Mouse (Mus musculus) cerebellum, postnatal 36 days (tissue): ENCODE results near the gene Krtdap.
"Not testable (repeated sequence)": the region's sequence is repeated elsewhere in the genome, so short reads cannot be mapped to it uniquely, and the experiment has no call there.

Source experiments
- DNase-seq, 2 experiments: peaks; one replicate each; pipeline ENCODE4 v3.0.0; 2021 to 2022; ENCODE audit warnings: mixed read lengths in 2 of 2

The Krtdap gene

GRCm38 (mm10) chr7:30790141-30790540, 2.4 kb downstream of the Krtdap start:
- no peak for DNase-seq

- DNase-seq: no peak
These were observed 4.2 kb downstream of the Krtdap start for GRCm38 (mm10) chr7:30791921-30792320.

- no peak for DNase-seq
These were observed 7.2 kb downstream of the Krtdap start for GRCm38 (mm10) chr7:30794921-30795320.

GRCm38 (mm10) chr7:30796790-30797189, 9.1 kb downstream of the Krtdap start:
- no peak for DNase-seq

- DNase-seq: no peak
These were observed 13.0 kb downstream of the Krtdap start for GRCm38 (mm10) chr7:30800653-30801052.

- no peak for DNase-seq
These were observed 15.6 kb downstream of the Krtdap start for GRCm38 (mm10) chr7:30803256-30803655.

GRCm38 (mm10) chr7:30804026-30804715, 16.5 kb downstream of the Krtdap start:
- no peak for DNase-seq

GRCm38 (mm10) chr7:30805924-30806323, 18.2 kb downstream of the Krtdap start:
- DNase-seq: no peak

- DNase-seq: no peak
These were observed 22.6 kb downstream of the Krtdap start for GRCm38 (mm10) chr7:30810319-30810718.

GRCm38 (mm10) chr7:30811757-30812290, 24.1 kb downstream of the Krtdap start:
- no peak for DNase-seq

GRCm38 (mm10) chr7:30812291-30812807, 24.7 kb downstream of the Krtdap start:
- DNase-seq: no peak

- no peak for DNase-seq
These were observed 32.4 kb downstream of the Krtdap start for GRCm38 (mm10) chr7:30820131-30820530.

GRCm38 (mm10) chr7:30820854-30821445, 33.3 kb downstream of the Krtdap start:
- DNase-seq: no peak

GRCm38 (mm10) chr7:30821532-30821931, 33.8 kb downstream of the Krtdap start:
- no peak for DNase-seq

GRCm38 (mm10) chr7:30823675-30824074, 36.0 kb downstream of the Krtdap start, which contains the start of gene Ffar2:
Ffar2 (minus strand) TSS chr7:30823775.
- no peak for DNase-seq

GRCm38 (mm10) chr7:30824306-30824705, 36.6 kb downstream of the Krtdap start:
- no peak for DNase-seq

GRCm38 (mm10) chr7:30826660-30827059, 39.0 kb downstream of the Krtdap start:
- no peak for DNase-seq

- DNase-seq: not testable (repeated sequence)
These were observed 41.2 kb downstream of the Krtdap start for GRCm38 (mm10) chr7:30828871-30829270.

GRCm38 (mm10) chr7:30829428-30829827, 41.7 kb downstream of the Krtdap start:
- DNase-seq: no peak

GRCm38 (mm10) chr7:30832261-30832660, 44.6 kb downstream of the Krtdap start:
- no peak for DNase-seq

GRCm38 (mm10) chr7:30832684-30833083, 45.0 kb downstream of the Krtdap start:
- not testable (repeated sequence) for DNase-seq

GRCm38 (mm10) chr7:30837277-30837676, 49.6 kb downstream of the Krtdap start:
- no peak for DNase-seq

- DNase-seq: no peak
These were observed 52.6 kb downstream of the Krtdap start for GRCm38 (mm10) chr7:30840306-30840705.
